Mouse (Mus musculus) layer of hippocampus, postnatal 25 days (tissue): ENCODE measurements around the gene Dysf. TPM values are rescaled to one million over a fixed set of nuclear protein-coding genes. Genes with fewer than 3 reads are reported as not detected.
A peak's percentile ranks its signal among the peaks of the same experiment; 100 is the strongest.

Experiments
- DNase-seq, 2 experiments: peaks; one replicate each; pipeline ENCODE4 v3.0.0; 2022; ENCODE audit warnings: mixed read lengths in 2 of 2, low spot score in 1 of 2; ENCODE audit errors: extremely low spot score in 1 of 2
- total RNA-seq, 2 experiments: library from RNA; stranded (reverse); gene quantifications; 2 replicates each; pipeline ENCODE4 v1.2.3; 2021

Gene Dysf
- total RNA-seq, 2 experiments from 2014 or later: 1.1 to 3.5 TPM

- DNase-seq: no peak
Observed at GRCm38 (mm10) chr6:84048856-84049255, 40.5 kb downstream of the Dysf start.

- no peak for DNase-seq
Observed at GRCm38 (mm10) chr6:84050238-84050637, 41.8 kb downstream of the Dysf start.

GRCm38 (mm10) chr6:84051032-84051431 is 42.6 kb downstream of the Dysf start:
- DNase-seq: no peak

GRCm38 (mm10) chr6:84053874-84054530 is 45.6 kb downstream of the Dysf start:
- DNase-seq: no peak

GRCm38 (mm10) chr6:84055619-84056018 is 47.2 kb downstream of the Dysf start:
- no peak for DNase-seq

- DNase-seq: no peak
Observed at GRCm38 (mm10) chr6:84057216-84057615, 48.8 kb downstream of the Dysf start.

- no peak for DNase-seq
Observed at GRCm38 (mm10) chr6:84058671-84059141, 50.3 kb downstream of the Dysf start.

GRCm38 (mm10) chr6:84059771-84060414 is 51.5 kb downstream of the Dysf start:
- no peak for DNase-seq

- peak; percentile 39 to 80 for DNase-seq
Observed at GRCm38 (mm10) chr6:84061328-84061727, 52.9 kb downstream of the Dysf start.

- no peak for DNase-seq
Observed at GRCm38 (mm10) chr6:84062541-84062940, 54.2 kb downstream of the Dysf start.

GRCm38 (mm10) chr6:84068236-84068635 is 59.8 kb downstream of the Dysf start:
- DNase-seq: no peak

GRCm38 (mm10) chr6:84070251-84070650 is 61.9 kb downstream of the Dysf start:
- no peak for DNase-seq

- DNase-seq: no peak
Observed at GRCm38 (mm10) chr6:84072574-84072973, 64.2 kb downstream of the Dysf start.

- DNase-seq: no peak
Observed at GRCm38 (mm10) chr6:84078172-84078571, 69.8 kb downstream of the Dysf start.

- no peak for DNase-seq
Observed at GRCm38 (mm10) chr6:84080631-84081030, 72.2 kb downstream of the Dysf start.

GRCm38 (mm10) chr6:84084757-84085156 is 76.4 kb downstream of the Dysf start:
- DNase-seq: no peak

GRCm38 (mm10) chr6:84093473-84093872 is 85.1 kb downstream of the Dysf start:
- DNase-seq: peak in 1 of 2 experiments; percentile 38

GRCm38 (mm10) chr6:84094536-84094935 is 86.1 kb downstream of the Dysf start:
- DNase-seq: no peak

GRCm38 (mm10) chr6:84094998-84095397 is 86.6 kb downstream of the Dysf start:
- DNase-seq: peak; percentile 79 to 93

GRCm38 (mm10) chr6:84095882-84096281 is 87.5 kb downstream of the Dysf start:
- peak in 1 of 2 experiments; percentile 67 for DNase-seq

GRCm38 (mm10) chr6:84102002-84102401 is 93.6 kb downstream of the Dysf start:
- DNase-seq: no peak
